Mouse (Mus musculus): ENCODE data around the gene Tekt3. TPM values are rescaled to one million over a fixed set of nuclear protein-coding genes. Genes with fewer than 3 reads are reported as not detected.

Tekt3 gene
- total and polyA plus RNA-seq, 3 experiments = not detected

- H3K4me3 ChIP-seq (ENCODE audit: control insufficient read depth in 1 of 2, insufficient read depth in 1 of 2, low read depth in 2 of 2, low read length in 2 of 2) = no peak overlapping the region
- no peak overlapping the region for H3K9ac ChIP-seq (ENCODE audit: control insufficient read depth, low read depth, low read length, poor library complexity, severe bottlenecking)
- no peaks in the 10 kb centered on the region for H3K36me3 ChIP-seq (ENCODE audit: control insufficient read depth in 1 of 2, insufficient read depth in 2 of 2, low read length in 2 of 2)
- H3K27ac ChIP-seq (ENCODE audit: control insufficient read depth, low read depth, low read length) = no peak overlapping the region
- H3K9me3 ChIP-seq (replicated peaks; ENCODE audit: insufficient read depth, low read length) = no peaks in the 10 kb centered on the region
- H3K4me1 ChIP-seq (ENCODE audit: control insufficient read depth in 1 of 2, insufficient read depth in 2 of 2, low read length in 2 of 2) = no peaks in the 10 kb centered on the region
- no peaks in the 10 kb centered on the region for H3K27me3 ChIP-seq (ENCODE audit: control insufficient read depth in 1 of 2, insufficient read depth in 2 of 2, low read length in 2 of 2)
- no peak for TF ChIP-seq RAD21 (IDR thresholded peaks at IDR 0.05; ENCODE audit: low read depth, low read length)
- TF ChIP-seq MAZ (IDR thresholded peaks at IDR 0.05; ENCODE audit: low read depth, low read length) = no peak
- no peak for TF ChIP-seq ZMIZ1 (IDR thresholded peaks at IDR 0.05; ENCODE audit: low read depth, low read length)
- TF ChIP-seq EP300 (IDR thresholded peaks at IDR 0.05; ENCODE audit: low read depth in 1 of 2, low read length in 2 of 2) = no peak
- no peak for TF ChIP-seq ETS1 (IDR thresholded peaks at IDR 0.05; ENCODE audit: low read depth, low read length)
- TF ChIP-seq NELFE (IDR thresholded peaks at IDR 0.05; ENCODE audit: low read depth, low read length) = no peak
- no peak for TF ChIP-seq MEF2A (IDR thresholded peaks at IDR 0.05; ENCODE audit: extremely low read depth, insufficient replicate concordance, low read depth, low read length, poor library complexity, severe bottlenecking)
- no peak for TF ChIP-seq GABPA (IDR thresholded peaks at IDR 0.05; ENCODE audit: low read depth, low read length)
- TF ChIP-seq POLR2AphosphoS5 (IDR thresholded peaks at IDR 0.05; ENCODE audit: borderline replicate concordance, low read depth, low read length) = no peak
- no peak for TF ChIP-seq RCOR1 (IDR thresholded peaks at IDR 0.05; ENCODE audit: low read depth, low read length)
- no peak for TF ChIP-seq POLR2AphosphoS2 (IDR thresholded peaks at IDR 0.05; ENCODE audit: low read length)
- no peak for TF ChIP-seq UBTF (IDR thresholded peaks at IDR 0.05; ENCODE audit: borderline replicate concordance, insufficient read depth, low read depth, low read length)
- TF ChIP-seq JUND (IDR thresholded peaks at IDR 0.05; ENCODE audit: low read depth, low read length) = no peak
- no peak for TF ChIP-seq MXI1 (IDR thresholded peaks at IDR 0.05; ENCODE audit: low read depth, low read length)
- TF ChIP-seq SIN3A (IDR thresholded peaks at IDR 0.05; ENCODE audit: low read length) = no peak
- no peak for TF ChIP-seq SMC3 (IDR thresholded peaks at IDR 0.05; ENCODE audit: low read depth, low read length)
- no peak for TF ChIP-seq USF1 (IDR thresholded peaks at IDR 0.05; ENCODE audit: low read depth, low read length)
- no peak for TF ChIP-seq ELF1 (IDR thresholded peaks at IDR 0.05; ENCODE audit: low read depth, low read length)
- no peak for TF ChIP-seq ZNF384 (IDR thresholded peaks at IDR 0.05; ENCODE audit: low read depth, low read length)
- DNase-seq (ENCODE audit: low read depth, low spot score) = no peak
- H3K79me2 ChIP-seq (ENCODE audit: control insufficient read depth, insufficient read depth, low read length, poor library complexity) = no peaks in the 10 kb centered on the region
Observed at GRCm38 (mm10) chr11:63099390-63099789, 37.9 kb downstream of the Tekt3 start.

- Histone ChIP-seq H3K4me1 (ENCODE audit: control insufficient read depth in 1 of 2, insufficient read depth in 2 of 2, low read length in 2 of 2) (no peaks in the 10 kb centered on the region), H3K36me3 (ENCODE audit: control insufficient read depth in 1 of 2, insufficient read depth in 2 of 2, low read length in 2 of 2) (no peaks in the 10 kb centered on the region), H3K9me3 (replicated peaks; ENCODE audit: insufficient read depth, low read length) (no peaks in the 10 kb centered on the region), H3K27ac (ENCODE audit: control insufficient read depth, low read depth, low read length) (no peak overlapping the region), H3K9ac (ENCODE audit: control insufficient read depth, low read depth, low read length, poor library complexity, severe bottlenecking) (no peak overlapping the region), H3K27me3 (ENCODE audit: control insufficient read depth in 1 of 2, insufficient read depth in 2 of 2, low read length in 2 of 2) (no peaks in the 10 kb centered on the region), H3K4me3 (ENCODE audit: control insufficient read depth in 1 of 2, insufficient read depth in 1 of 2, low read depth in 2 of 2, low read length in 2 of 2) (no peak overlapping the region), H3K79me2 (ENCODE audit: control insufficient read depth, insufficient read depth, low read length, poor library complexity) (no peaks in the 10 kb centered on the region)
- DNase-seq (ENCODE audit: low read depth, low spot score) = no peak
- TF ChIP-seq MEF2A (IDR thresholded peaks at IDR 0.05; ENCODE audit: extremely low read depth, insufficient replicate concordance, low read depth, low read length, poor library complexity, severe bottlenecking) = no peak
- TF ChIP-seq UBTF (IDR thresholded peaks at IDR 0.05; ENCODE audit: borderline replicate concordance, insufficient read depth, low read depth, low read length) = no peak
- no peak for TF ChIP-seq GATA1 (IDR thresholded peaks at IDR 0.05; ENCODE audit: low read depth, low read length)
- TF ChIP-seq USF1 (IDR thresholded peaks at IDR 0.05; ENCODE audit: low read depth, low read length) = no peak
- no peak for TF ChIP-seq ZKSCAN1 (IDR thresholded peaks at IDR 0.05; ENCODE audit: low read depth, low read length)
- TF ChIP-seq NELFE (IDR thresholded peaks at IDR 0.05; ENCODE audit: low read depth, low read length) = no peak
- TF ChIP-seq ELF1 (IDR thresholded peaks at IDR 0.05; ENCODE audit: low read depth, low read length) = no peak
- TF ChIP-seq CHD2 (IDR thresholded peaks at IDR 0.05; ENCODE audit: low read length) = no peak
Observed at GRCm38 (mm10) chr11:63103256-63103655, 41.8 kb downstream of the Tekt3 start.

Measured in MEL (cell line).